Mouse (Mus musculus) embryo, embryonic 11.5 days (tissue): ENCODE measurements at regions not wholly inside any gene's neighbourhood (a gene's known extent, or its start where the extent isn't known, plus 50 kb on each side); places are given as distances from the start of the nearest gene placed in this dataset.

ENCODE experiments used
- DNase-seq: peaks from one replicate; pipeline ENCODE4 v3.0.0-alpha.2; 2012; ENCODE audit warnings: low read depth, low spot score

DNA sequence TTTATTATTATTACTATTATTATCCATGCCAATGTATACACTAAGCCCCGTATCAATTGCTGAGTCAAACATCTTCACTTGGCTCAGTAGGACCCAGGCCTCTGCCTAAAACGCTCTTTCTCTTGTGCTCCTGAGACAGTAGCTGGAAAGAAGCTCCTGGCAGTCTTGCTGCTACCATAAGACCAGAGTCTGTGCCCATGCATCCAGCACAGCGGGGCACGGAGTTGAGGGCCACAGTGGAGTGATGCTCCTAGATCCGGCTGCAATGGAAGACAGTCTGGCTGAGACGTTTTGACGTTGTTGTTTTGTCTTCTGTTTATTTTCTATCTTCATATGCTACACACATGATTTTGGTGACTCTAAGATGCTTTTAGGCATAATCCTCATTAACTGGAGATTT is 129.1 kb upstream of the Peli2 start:
- no peak for DNase-seq

GRCm38 (mm10) chr14:47992091-47992490 is 128.5 kb upstream of the Peli2 start:
- DNase-seq = no peak

DNA sequence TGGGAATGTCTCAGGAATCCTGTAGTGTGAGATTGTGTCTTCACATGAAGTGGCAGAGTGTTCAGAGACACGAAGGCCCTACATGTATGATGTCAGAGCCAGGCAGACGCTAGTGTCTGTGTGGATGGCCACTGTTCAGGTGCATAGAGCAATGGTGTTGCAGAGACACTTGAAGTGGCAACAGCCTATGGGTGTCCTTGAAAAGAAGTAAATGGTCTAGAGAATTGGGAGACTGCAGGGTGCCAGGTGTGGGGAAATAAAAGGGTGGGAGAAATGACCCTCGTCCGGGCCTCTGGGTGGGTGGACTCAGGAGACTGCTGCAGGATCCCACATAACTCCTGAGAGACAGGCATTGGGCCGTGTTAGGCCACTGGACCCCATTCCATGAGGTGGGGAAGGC is 127.8 kb upstream of the Peli2 start:
- no peak for DNase-seq

DNA sequence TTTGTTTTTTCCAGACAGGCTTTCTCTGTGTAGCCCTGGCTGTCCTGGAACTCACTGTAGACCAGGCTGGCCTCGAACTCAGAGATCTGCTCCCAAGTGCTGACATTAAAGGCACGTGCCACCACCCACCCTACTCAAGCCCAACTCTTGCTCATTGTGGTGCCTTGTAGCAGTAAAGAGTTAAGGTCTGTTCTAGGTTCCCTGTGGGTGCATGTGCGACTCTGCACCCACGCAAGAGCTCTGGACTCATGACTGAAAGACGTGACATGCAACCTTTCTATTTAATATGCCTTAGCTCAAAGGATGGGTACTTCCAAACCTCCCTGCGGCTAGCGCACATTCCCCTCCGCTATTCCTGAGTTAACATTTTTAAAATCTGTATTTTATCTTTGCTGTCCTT is 121.7 kb upstream of the Peli2 start:
- no peak for DNase-seq

DNA sequence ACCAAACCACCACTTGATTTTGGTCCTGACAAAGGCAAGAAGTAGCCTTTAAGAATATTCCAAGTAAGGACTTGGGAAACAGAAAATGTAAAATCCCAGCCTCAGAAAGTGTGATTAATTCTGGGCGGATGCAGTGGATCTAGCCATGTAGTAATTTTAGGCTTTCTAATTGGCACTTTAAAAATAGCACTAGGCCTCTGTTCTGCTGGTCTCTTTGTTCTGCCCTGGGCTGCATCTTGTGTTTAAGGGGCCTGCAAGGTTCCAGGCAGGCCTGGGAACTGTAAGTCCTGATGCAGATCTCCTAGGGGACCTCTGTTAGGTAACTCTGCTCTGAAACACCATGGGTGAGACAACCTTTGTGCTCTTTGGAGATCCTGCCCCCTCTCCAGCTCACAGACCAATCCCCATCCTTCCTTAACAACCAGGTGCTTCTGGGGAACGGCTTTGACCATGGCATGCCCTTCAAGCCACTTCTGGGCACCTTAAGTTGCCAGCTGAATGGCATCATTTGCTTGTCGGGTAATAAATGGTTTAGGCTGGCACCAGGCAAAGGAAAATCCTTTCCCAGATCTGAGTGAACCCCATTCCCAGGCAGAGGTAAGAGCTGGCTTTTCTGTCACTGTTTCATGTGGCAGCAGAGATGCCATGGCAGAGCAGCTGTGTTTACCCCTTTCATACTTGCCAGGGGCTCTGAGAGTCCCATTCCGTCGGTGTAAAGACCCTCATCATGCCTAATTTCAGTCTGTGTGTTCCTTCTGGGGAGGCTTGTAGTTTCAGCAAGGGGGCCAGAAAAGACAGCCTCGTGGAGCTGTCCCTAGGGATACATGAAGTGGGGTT is 115.3 kb upstream of the Peli2 start:
- DNase-seq = no peak

- DNase-seq = no peak
Observed at GRCm38 (mm10) chr14:48005929-48006309, 114.7 kb upstream of the Peli2 start.

DNA sequence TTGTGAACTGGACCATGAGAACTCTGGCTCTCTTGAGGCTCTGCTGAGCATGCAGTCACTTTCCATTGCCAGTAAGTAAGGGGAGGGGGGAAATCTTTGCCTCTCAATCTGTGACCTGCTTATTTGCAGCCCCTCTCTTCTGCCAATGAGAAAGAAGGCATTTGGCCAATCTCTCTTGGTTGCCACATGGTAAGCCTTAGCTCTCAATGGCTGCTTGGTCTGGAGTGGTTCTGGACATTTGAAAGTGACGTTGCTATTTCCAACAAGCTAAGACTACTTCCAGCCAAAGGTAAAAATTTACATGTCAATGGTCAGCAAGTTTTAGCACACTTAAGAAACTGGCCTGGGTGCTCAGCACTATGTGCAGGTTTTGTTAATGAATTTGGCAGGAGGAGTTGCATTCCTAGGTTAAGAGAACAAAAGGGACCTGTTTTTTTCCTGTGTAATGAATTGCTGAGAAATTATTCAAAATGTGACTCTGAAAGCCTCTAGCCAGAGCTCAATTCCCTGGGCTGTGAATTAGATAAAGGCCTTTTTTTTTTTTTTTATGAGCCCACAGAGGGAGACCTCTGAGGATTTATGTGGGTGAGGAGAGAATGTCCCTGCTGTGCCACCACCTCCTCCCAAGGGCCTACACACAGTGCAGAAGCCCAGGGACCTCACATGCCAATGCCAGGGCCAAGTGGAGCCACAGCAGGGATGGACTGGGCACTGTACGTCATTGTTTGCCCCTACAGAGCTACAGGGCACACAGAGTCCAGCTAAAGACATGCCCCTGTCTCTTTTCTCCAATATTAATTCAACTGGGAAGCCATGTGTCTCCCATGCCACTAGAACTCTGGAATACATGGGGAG is 108.0 kb upstream of the Peli2 start:
- no peak for DNase-seq

DNA sequence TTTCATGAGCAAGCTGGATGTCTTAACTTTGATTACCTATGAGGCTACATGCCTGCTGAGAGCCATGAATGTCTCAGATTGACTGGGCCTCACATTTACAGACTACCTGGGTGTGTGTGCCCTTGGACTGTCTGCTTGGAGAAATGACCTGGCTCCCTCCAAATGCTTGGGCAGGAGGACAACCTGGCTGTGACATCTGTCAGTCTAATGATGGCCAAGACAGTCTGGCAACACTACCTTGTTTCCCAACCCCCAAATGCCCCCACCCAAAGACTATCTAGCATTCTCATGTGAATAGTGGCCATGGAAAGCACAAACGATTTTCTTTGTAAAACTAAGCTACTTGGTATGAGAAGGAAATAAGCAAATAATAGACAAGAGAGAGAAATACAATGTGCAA is 107.2 kb upstream of the Peli2 start:
- no peak for DNase-seq

DNA sequence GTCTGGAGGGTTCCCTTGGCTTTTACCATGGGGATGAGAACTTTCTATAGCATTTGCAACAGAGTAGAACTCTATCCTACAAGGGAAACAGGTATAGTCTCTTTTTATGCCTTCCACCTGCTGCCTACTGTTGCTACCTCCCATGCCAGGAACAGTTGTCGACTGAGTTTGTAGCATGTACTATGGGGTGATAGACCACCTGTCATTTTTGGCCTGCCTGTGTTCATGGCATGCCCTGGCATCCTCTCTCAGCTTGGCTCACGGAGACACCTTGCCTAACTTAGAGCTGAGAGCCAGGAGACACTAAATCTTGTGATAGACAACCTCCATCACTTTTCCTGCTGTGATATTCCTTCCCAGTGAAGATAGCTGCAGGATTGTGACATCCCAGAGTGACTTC is 105.8 kb upstream of the Peli2 start:
- DNase-seq = no peak

DNA sequence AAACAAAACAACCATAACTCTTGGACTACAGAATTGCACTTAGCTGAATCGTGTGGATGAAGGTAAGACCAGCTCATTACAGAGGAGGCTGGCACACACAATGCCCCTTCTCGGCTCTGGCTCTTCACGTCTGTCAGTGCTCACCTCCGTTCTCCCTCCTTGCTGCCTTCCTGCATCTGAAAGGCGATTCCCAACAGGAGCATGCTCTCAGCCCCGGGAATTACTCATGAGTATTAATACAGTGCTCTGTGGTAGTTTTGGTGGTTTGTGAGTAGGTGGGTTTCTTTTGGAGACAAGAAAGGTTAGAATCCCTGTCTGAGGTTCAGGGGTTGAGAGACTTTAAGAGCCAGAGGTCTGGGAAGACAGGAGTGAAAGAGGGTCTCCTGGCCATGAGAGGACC is 102.7 kb upstream of the Peli2 start:
- DNase-seq = no peak

GRCm38 (mm10) chr14:48019331-48019730 is 101.3 kb upstream of the Peli2 start:
- DNase-seq = no peak

DNA sequence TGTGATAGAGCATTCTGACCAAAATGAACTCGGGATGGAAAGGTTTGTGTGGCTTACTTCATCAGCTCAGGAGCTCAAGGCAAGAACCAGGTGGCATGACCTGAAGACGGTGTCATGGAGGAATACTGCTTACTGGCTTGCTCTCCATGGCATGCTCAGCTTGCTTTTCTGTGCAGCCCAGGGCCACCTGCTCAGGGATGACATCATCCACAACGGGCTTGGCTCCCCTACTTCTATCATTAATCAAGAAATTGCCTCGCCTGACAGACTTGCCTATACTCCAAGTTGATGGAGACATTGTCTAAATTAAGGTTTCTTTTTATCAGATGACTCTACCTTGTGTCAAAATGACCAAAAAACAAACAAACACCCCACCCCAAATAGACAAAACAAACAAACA is 98.4 kb upstream of the Peli2 start:
- no peak for DNase-seq

DNA sequence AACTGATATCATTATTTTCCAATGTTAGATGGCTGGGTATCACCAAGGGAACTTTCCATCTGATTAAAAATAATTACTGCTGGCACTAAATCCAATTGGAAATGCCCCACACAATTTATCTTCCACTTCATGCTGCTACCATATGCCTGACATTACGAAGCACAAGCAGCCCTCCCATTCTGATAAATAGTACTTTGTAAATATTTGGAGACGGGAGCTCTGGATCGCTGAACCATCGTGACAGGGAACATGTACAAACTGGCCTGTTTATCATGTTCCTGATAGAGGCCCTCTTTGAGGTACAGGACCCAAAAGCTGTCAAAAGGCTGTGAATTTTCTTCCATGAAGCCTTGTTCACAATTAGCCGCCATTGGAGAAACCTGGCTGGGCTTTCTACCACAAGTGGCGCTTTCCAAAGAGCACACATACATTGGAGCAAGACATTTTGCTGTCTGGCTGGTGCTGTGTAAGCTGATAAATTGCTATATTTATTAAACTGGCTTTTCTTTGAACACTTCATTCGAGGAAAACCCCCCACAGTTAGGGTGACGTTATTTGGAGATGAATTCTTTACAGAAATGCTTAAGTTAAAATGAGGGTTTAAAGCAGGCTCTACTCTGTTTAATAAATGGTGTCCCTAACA is 96.5 kb upstream of the Peli2 start:
- no peak for DNase-seq

GRCm38 (mm10) chr14:48039286-48039790 is 81.3 kb upstream of the Peli2 start:
- no peak for DNase-seq

GRCm38 (mm10) chr14:48046094-48046493 is 74.5 kb upstream of the Peli2 start:
- DNase-seq = no peak

DNA sequence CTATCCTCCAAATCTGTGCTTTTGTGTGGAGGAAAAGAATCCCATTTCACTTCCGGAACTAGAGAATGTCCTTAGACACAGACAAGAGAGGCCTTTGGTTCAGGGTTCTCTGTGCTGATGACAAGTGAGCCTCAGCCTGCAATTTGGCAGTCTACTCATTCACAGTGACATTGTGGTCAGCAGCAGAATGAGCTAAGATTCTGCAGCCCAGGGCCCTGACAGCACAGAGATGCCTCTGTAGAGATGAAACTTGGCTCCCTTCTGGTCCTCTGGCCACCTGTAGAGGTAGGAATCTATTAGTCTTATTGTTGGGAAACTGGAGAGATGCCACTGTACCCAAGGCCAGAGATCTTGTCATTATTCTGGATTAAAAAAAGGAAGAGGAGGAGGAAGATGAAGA is 73.8 kb upstream of the Peli2 start:
- DNase-seq = no peak

DNA sequence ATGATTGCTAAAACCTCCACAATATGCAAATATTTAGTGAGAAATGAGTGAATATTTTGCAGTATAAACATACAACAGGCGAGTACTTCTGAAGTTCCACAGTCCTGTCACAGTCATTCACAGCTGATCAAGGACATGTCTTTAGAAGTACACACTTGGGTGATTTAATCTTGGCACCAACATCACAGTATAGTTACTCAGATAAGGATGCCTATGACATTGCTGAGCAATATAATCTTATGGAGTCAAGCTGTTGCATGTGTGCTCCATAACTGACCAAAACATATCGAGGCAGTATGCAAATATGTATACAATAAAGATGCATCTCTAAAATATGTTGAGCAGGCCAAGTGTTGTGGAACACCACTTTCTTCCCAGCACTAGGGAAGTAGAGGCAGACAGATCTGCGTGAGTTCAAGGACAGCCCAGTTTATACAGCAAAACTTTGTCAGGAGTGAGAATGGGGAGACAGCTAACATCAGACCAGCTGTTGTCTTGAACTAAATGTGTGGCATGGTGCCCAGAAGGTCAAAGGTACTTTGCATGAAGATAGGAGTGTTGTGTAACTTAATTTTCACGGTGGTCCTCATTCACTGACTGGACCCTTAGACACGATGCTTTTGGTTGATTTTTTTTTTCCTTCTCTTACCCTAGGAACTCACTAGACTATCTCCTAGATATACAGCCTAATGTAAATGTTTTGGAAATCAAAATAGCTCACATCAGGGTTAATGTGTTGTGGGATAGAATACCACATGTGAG is 70.7 kb upstream of the Peli2 start:
- no peak for DNase-seq

DNA sequence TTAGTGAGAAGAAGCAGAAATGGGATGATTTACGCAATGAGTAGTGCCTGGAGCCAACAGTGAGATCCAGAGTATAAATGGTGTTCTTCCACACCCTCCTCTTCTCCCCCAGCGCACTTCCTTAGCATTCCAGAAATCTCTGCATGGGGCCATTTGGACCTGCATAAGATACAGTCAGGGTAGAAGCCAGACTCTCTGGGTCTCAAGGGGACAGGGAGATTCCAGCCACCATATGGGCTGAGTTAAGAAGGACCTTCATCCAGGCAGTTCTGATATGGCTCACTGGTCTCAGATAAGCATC is 70.2 kb upstream of the Peli2 start:
- no peak for DNase-seq

DNA sequence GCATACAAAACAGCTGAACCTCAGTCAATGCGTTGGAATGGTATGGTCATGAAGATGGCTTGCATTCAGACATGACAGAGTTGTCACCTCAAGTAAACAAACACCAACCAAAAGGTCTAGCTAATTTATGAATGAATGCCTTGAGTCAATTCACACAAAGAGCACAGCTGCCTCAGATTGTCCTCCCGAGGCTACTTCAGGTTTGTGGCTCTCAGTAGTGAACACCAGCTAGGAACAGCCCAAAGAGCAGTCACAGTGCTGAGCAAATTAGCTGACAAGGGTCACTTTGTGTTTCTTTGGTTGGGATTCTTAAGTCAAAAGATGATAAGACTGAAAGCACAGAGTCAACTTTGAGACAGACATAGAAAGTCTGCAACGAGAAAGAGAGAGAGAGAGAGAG is 68.7 kb upstream of the Peli2 start:
- no peak for DNase-seq

- no peak for DNase-seq
Observed at GRCm38 (mm10) chr14:48052405-48052804, 68.2 kb upstream of the Peli2 start.

DNA sequence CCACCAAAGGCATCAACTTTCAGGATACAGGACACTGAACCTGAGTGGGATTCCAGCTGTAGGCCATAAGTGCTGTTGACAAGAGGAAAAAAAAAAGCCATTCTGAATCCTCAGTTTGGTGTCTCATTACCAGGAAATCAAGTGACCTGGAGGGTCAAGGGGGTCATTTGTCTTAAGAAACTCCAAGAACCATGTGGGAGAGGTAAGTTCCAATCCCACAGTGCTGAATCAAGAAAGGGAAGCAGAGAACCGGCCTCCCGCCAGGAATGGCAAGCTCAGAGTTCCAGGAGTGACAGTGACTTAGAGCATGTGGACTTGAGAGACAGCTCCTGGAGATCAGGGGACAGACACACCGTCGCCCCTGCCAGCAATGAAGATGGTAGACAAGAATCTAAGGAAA is 67.5 kb upstream of the Peli2 start:
- DNase-seq = peak; percentile 27

DNA sequence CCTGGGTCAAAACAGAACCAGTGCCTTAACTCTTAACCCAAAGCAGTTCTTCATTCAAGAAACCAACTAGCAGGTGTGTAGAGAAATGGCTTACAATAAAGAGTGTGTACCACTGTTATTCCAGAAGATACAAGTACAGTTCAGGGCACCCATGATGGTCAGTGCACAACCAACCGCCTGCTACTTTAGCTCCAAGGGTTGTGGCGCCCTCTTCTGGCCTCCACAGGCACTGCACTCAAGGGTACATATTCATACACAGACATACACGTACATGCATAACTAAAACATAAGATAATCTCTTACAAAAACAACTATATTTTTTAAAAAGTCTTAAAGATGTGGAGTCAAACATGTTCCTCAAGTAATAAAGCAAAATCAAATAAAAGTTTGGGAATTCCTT is 65.9 kb upstream of the Peli2 start:
- no peak for DNase-seq
